19 mouse cellular contexts compared by ENCODE assay signal in the genomic region with DNA sequence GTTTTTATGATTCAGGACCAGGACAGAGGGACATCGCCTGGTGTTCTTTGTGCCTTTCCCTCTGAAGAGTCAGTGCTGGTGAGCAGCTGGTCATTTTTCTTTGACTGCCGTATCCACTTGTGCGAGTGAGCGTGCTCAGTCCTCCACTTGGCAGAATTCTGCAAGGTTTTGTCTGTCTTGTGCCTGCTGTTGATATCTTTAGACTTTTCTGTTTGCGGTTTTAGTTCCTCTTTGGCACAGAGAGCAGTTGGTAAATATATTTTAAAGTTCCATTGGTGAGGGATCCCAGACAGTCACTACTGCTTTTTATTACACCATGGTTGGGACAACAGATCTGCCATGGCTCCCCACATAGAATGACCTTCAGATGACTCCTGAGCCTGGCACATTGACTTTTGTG. TPM values are rescaled to one million over a fixed set of nuclear protein-coding genes. Genes with fewer than 3 reads are reported as not detected.
DNase-seq lines count a peak whose midpoint lies in the region; ATAC-seq and TF ChIP-seq lines count a peak whose summit lies in the region.
"Had no signal": no experiment of that assay in that cellular context is flagged by ENCODE, and none has a peak within 500 bp of the region (broad histone marks: within the 10 kb centered on the region; RNA-seq: fewer than 3 reads in every experiment).

No protein-coding gene starts in this region.

- peak in 1 of 2 experiments; percentile 9 for DNase-seq in left cerebral cortex, adult 2 months (ENCODE audit: extremely low spot score in 1 of 2, low spot score in 2 of 2)
- no peak for DNase-seq in left cerebral cortex, adult 8-10 months (ENCODE audit: low spot score in 2 of 2)
- peak; percentile 87 for DNase-seq in MEL-GATA-1-ER (ENCODE audit: extremely low read depth, low read depth)
- no peak for DNase-seq in c-Kit-positive CD71-positive TER-119-positive erythroid progenitor cells, embryonic 14.5 days (ENCODE audit: low spot score)
- DNase-seq in stomach, postnatal 0 days (ENCODE audit: low spot score), result no peak
- no peak for DNase-seq in cerebellum, postnatal 36 days
- DNase-seq: cerebellum, adult 9-11 months; kidney, postnatal 10 days; retina, postnatal 1 day had no signal

- peak overlapping the region; percentile 51; the same call in 1 of the 2 replicates for H3K27ac ChIP-seq in left cerebral cortex, adult 2 months
- no peak overlapping the region for H3K27ac ChIP-seq in stomach, postnatal 0 days (replicated peaks)
- H3K27ac ChIP-seq: embryonic facial prominence, embryonic 13.5 days; heart, adult 2 months; hindbrain, embryonic 12.5 days; limb, embryonic 10.5 days; midbrain, embryonic 15.5 days had no signal

- no peak for TF ChIP-seq EP300 in stomach, postnatal 0 days (optimal IDR thresholded peaks at IDR 0.05)

- no peaks in the 10 kb centered on the region for H3K9me3 ChIP-seq in stomach, postnatal 0 days (ENCODE audit: control insufficient read depth, low read length)
- H3K9me3 ChIP-seq: hindbrain, embryonic 12.5 days; limb, embryonic 10.5 days; midbrain, embryonic 15.5 days had no signal

- intact Hi-C loops in left cerebral cortex, adult 2 months (cut with DNase I), result no loop called here

- H3K4me3 ChIP-seq in left cerebral cortex, adult 2 months, result no peak overlapping the region
- H3K4me3 ChIP-seq in stomach, postnatal 0 days (ENCODE audit: low read depth, low read length), result no peak overlapping the region
- H3K4me3 ChIP-seq: embryonic facial prominence, embryonic 13.5 days; heart, adult 2 months; hindbrain, embryonic 12.5 days; limb, embryonic 10.5 days; midbrain, embryonic 15.5 days had no signal

- H3K9ac ChIP-seq in stomach, postnatal 0 days (ENCODE audit: low read length), result no peak overlapping the region
- H3K9ac ChIP-seq: embryonic facial prominence, embryonic 13.5 days; hindbrain, embryonic 12.5 days; midbrain, embryonic 15.5 days had no signal

- TF ChIP-seq CTCF in left cerebral cortex, adult 2 months (IDR thresholded peaks at IDR 0.05), result no peak
- no peak for TF ChIP-seq CTCF in stomach, postnatal 0 days (IDR thresholded peaks at IDR 0.05; ENCODE audit: low read depth)

- H3K4me2 ChIP-seq in stomach, postnatal 0 days (replicated peaks; ENCODE audit: low read depth), result no peak overlapping the region
- H3K4me2 ChIP-seq: embryonic facial prominence, embryonic 13.5 days; hindbrain, embryonic 12.5 days; midbrain, embryonic 15.5 days had no signal

- H3K27me3 ChIP-seq in stomach, postnatal 0 days (ENCODE audit: control insufficient read depth, insufficient read depth, low read length), result no peaks in the 10 kb centered on the region
- H3K27me3 ChIP-seq: embryonic facial prominence, embryonic 13.5 days; midbrain, embryonic 15.5 days; Patski had no signal

- WGBS in stomach, postnatal 0 days, result 77% methylated on average over 5 of the region's 5 CpGs

- peak; percentile 70 for ATAC-seq in common myeloid progenitor, adult 5-6 weeks (replicated peaks; ENCODE audit: low read depth, poor library complexity, severe bottlenecking)
- peak; percentile 72 for ATAC-seq in megakaryocyte, adult 5-6 weeks (ENCODE audit: poor library complexity, severe bottlenecking)
- ATAC-seq in stomach, postnatal 0 days (ENCODE audit: low FRiP score, low TSS enrichment), result no peak
- ATAC-seq: intestine, embryonic 16.5 days; midbrain, embryonic 15.5 days; Patski had no signal

- H3K4me1 ChIP-seq in stomach, postnatal 0 days (replicated peaks; ENCODE audit: control insufficient read depth, insufficient read depth), result peaks cover 5% of the 10 kb centered on the region; the same call in 1 of the 2 replicates
- H3K4me1 ChIP-seq: hindbrain, embryonic 12.5 days; limb, embryonic 10.5 days had no signal

- no peaks in the 10 kb centered on the region for H3K36me3 ChIP-seq in stomach, postnatal 0 days (ENCODE audit: control insufficient read depth, insufficient read depth, low read length)
- H3K36me3 ChIP-seq: embryonic facial prominence, embryonic 13.5 days; hindbrain, embryonic 12.5 days; limb, embryonic 10.5 days; midbrain, embryonic 15.5 days had no signal

RNA-seq across cellular contexts. Expression of a gene that starts 7.7 kb away (rescaled TPM):
- 10 to 100 TPM; 52.6 to 53.0 TPM for total RNA-seq in left cerebral cortex, adult 2 months (2021)
- total RNA-seq in left cerebral cortex, adult 8-10 months (2022), result 10 to 100 TPM; 50.9 to 58.7 (median 52.5) TPM
- total RNA-seq in common myeloid progenitor, adult 5-6 weeks (2017), result 89.1 and 108 TPM in 2 replicates
- 71.1 and 79.5 TPM in 2 replicates for total RNA-seq in megakaryocyte, adult 5-6 weeks (2015)
- 75.2 and 81.4 TPM in 2 replicates for total RNA-seq in megakaryocyte, adult 5-6 weeks (2017)
- polyA plus RNA-seq in stomach, postnatal 0 days (2015; fragmentation: Nextera tagmentation; extraction: Ambion mirVana), result 10.5 and 11.5 TPM in 2 replicates
- polyA plus RNA-seq: Patski had no signal

RNA-seq across cellular contexts. Expression of a gene that starts 42.4 kb away (rescaled TPM):
- total RNA-seq in left cerebral cortex, adult 2 months (2021), result not detected
- total RNA-seq in left cerebral cortex, adult 8-10 months (2022), result not detected
- 7.7 and 10.4 TPM in 2 replicates for total RNA-seq in common myeloid progenitor, adult 5-6 weeks (2017)
- 4.9 and 8.7 TPM in 2 replicates for total RNA-seq in megakaryocyte, adult 5-6 weeks (2015)
- 4.0 and 10.6 TPM in 2 replicates for total RNA-seq in megakaryocyte, adult 5-6 weeks (2017)
- 0.15 and 0.24 TPM in 2 replicates for polyA plus RNA-seq in stomach, postnatal 0 days (2015; fragmentation: Nextera tagmentation; extraction: Ambion mirVana)
- total RNA-seq: heart, adult 2 months; layer of hippocampus, postnatal 25 days had no signal
- polyA plus RNA-seq: heart, adult 2 months had no signal
